Mouse (Mus musculus) layer of hippocampus, adult 11-12 months (tissue): Measurements from ENCODE around the gene Cfap100.

ENCODE experiments used
- DNase-seq: peaks from one replicate; pipeline ENCODE4 v3.0.0; 2022; ENCODE audit warnings: low spot score

Gene Cfap100

GRCm38 (mm10) chr6:90428380-90428974, at the start of gene Cfap100:
Gene Cfap100 (minus strand): TSS chr6:90428797.
- DNase-seq = peak; percentile 83

- no peak for DNase-seq
Observed at GRCm38 (mm10) chr6:90476941-90477518, 48.4 kb upstream of the Cfap100 start.

- DNase-seq = no peak
Observed at GRCm38 (mm10) chr6:90475854-90476212, 47.2 kb upstream of the Cfap100 start.

- no peak for DNase-seq
Observed at GRCm38 (mm10) chr6:90475176-90475853, 46.7 kb upstream of the Cfap100 start.

- no peak for DNase-seq
Observed at GRCm38 (mm10) chr6:90474361-90474750, 45.8 kb upstream of the Cfap100 start.

GRCm38 (mm10) chr6:90473630-90474360, 45.2 kb upstream of the Cfap100 start:
- DNase-seq = no peak

- no peak for DNase-seq
Observed at GRCm38 (mm10) chr6:90472697-90473096, 44.1 kb upstream of the Cfap100 start.

- no peak for DNase-seq
Observed at GRCm38 (mm10) chr6:90472079-90472478, 43.5 kb upstream of the Cfap100 start.

- peak; percentile 70 for DNase-seq
Observed at GRCm38 (mm10) chr6:90470947-90471541, 42.4 kb upstream of the Cfap100 start.

- no peak for DNase-seq
Observed at GRCm38 (mm10) chr6:90470255-90470654, 41.7 kb upstream of the Cfap100 start.

- no peak for DNase-seq
Observed at GRCm38 (mm10) chr6:90469041-90469440, 40.4 kb upstream of the Cfap100 start.

GRCm38 (mm10) chr6:90468216-90468615, 39.6 kb upstream of the Cfap100 start:
- no peak for DNase-seq

- no peak for DNase-seq
Observed at GRCm38 (mm10) chr6:90466847-90467410, 38.3 kb upstream of the Cfap100 start.

GRCm38 (mm10) chr6:90466079-90466478, 37.5 kb upstream of the Cfap100 start:
- DNase-seq = no peak

GRCm38 (mm10) chr6:90465028-90465640, 36.5 kb upstream of the Cfap100 start:
- no peak for DNase-seq

- DNase-seq = peak; percentile 40
Observed at GRCm38 (mm10) chr6:90463890-90464421, 35.4 kb upstream of the Cfap100 start.

GRCm38 (mm10) chr6:90463228-90463862, 34.7 kb upstream of the Cfap100 start:
- peak; percentile 90 for DNase-seq

- no peak for DNase-seq
Observed at GRCm38 (mm10) chr6:90462841-90463227, 34.2 kb upstream of the Cfap100 start.

- DNase-seq = peak; percentile 87
Observed at GRCm38 (mm10) chr6:90462181-90462706, 33.6 kb upstream of the Cfap100 start, which contains the start of gene Klf15. Gene Klf15 (plus strand): TSS chr6:90462576.

GRCm38 (mm10) chr6:90461771-90462170, 33.2 kb upstream of the Cfap100 start:
- DNase-seq = no peak

- no peak for DNase-seq
Observed at GRCm38 (mm10) chr6:90461181-90461580, 32.6 kb upstream of the Cfap100 start.
